Mouse (Mus musculus) heart, embryonic 14.5 days (tissue): ENCODE measurements at regions not wholly inside any gene's neighbourhood (a gene's known extent, or its start where the extent isn't known, plus 50 kb on each side); places are given as distances from the start of the nearest gene placed in this dataset.

Source experiments
- ATAC-seq: fragments of 200-750 bp; cut with Nextera tagmentation; 2 replicates; pipeline ENCODE4 v1.8.0; 2017; ENCODE audit warnings: low read depth, moderate TSS enrichment; ENCODE audit not compliant: insufficient number of reproducible peaks, insufficient read depth, low FRiP score
- H3K27ac ChIP-seq, 2 experiments: fragments of 200-500 bp in 1 of 2; fragments of 300-500 bp in 1 of 2; sonication (generic) in 1 of 2; replicated peaks in 1 of 2; 2 replicates each; pipeline ENCODE4 v1.5.1; 2012 to 2014; ENCODE audit warnings: low read depth in 2 of 2, low read length in 2 of 2, control low read depth in 1 of 2, mild to moderate bottlenecking in 1 of 2, mixed read lengths in 1 of 2; ENCODE audit not compliant: control insufficient read depth in 1 of 2, insufficient read depth in 1 of 2
- H3K27me3 ChIP-seq: fragments of 300-500 bp; sonication (generic); 2 replicates; pipeline ENCODE4 v1.6.1; 2014; ENCODE audit warnings: mild to moderate bottlenecking, low read length, control low read depth; ENCODE audit not compliant: control insufficient read depth, insufficient read depth
- H3K36me3 ChIP-seq: fragments of 300-500 bp; sonication (generic); 2 replicates; pipeline ENCODE4 v1.6.1; 2014; ENCODE audit warnings: mild to moderate bottlenecking, control low read depth, low read length, mixed read lengths; ENCODE audit not compliant: control insufficient read depth, insufficient read depth
- H3K4me1 ChIP-seq, 2 experiments: fragments of 200-500 bp in 1 of 2; fragments of 300-500 bp in 1 of 2; sonication (generic) in 1 of 2; 2 replicates each; pipeline ENCODE4 v1.6.1; 2012 to 2014; ENCODE audit warnings: low read length in 2 of 2, control low read depth in 1 of 2, mixed read lengths in 1 of 2; ENCODE audit not compliant: control insufficient read depth in 2 of 2, insufficient read depth in 2 of 2
- H3K4me2 ChIP-seq: fragments of 300-500 bp; sonication (generic); 2 replicates; pipeline ENCODE4 v1.6.1; 2014; ENCODE audit warnings: mild to moderate bottlenecking, low read length
- H3K4me3 ChIP-seq, 2 experiments: fragments of 200-500 bp in 1 of 2; fragments of 300-500 bp in 1 of 2; sonication (generic) in 1 of 2; 2 replicates each; pipeline ENCODE4 v1.5.1; 2012 to 2014; ENCODE audit warnings: low read length in 2 of 2, mild to moderate bottlenecking in 2 of 2, control low read depth in 1 of 2, low read depth in 1 of 2, moderate library complexity in 1 of 2; ENCODE audit not compliant: control insufficient read depth in 1 of 2, insufficient read depth in 1 of 2
- H3K9ac ChIP-seq: fragments of 300-500 bp; sonication (generic); 2 replicates; pipeline ENCODE4 v1.6.1; 2014; ENCODE audit warnings: mild to moderate bottlenecking, low read length
- H3K9me3 ChIP-seq: fragments of 300-500 bp; sonication (generic); 2 replicates; pipeline ENCODE4 v1.6.1; 2016; ENCODE audit warnings: low read length, control low read depth; ENCODE audit not compliant: control insufficient read depth
- WGBS: fragments of 180-500 bp; shearing (Covaris S2); extraction: QIAGEN DNeasy Blood & Tissue Kit; methylation state at CpG from one replicate; pipeline ENCODE4 v1.1.7; 2014; 5-methylcytosine and 5-hydroxymethylcytosine counted together

GRCm38 (mm10) chr4:35400511-35400910 lies 174.5 kb upstream of the C9orf72 start:
- no peaks in the 10 kb centered on the region for H3K9me3 ChIP-seq
- 77% methylated on average over 6 of the region's 6 CpGs for WGBS
- H3K4me2 ChIP-seq: no peak overlapping the region
- no peak overlapping the region for H3K9ac ChIP-seq
- H3K4me3 ChIP-seq: no peak overlapping the region
- no peak overlapping the region for H3K27ac ChIP-seq
- ATAC-seq: no peak
- no peaks in the 10 kb centered on the region for H3K27me3 ChIP-seq
- H3K36me3 ChIP-seq: no peaks in the 10 kb centered on the region
- H3K4me1 ChIP-seq: no peaks in the 10 kb centered on the region

GRCm38 (mm10) chr4:35395583-35395877 lies 169.6 kb upstream of the C9orf72 start:
- 85% methylated on average over 5 of the region's 5 CpGs for WGBS
- Histone ChIP-seq H3K27ac (no peak overlapping the region), H3K9ac (no peak overlapping the region), H3K4me2 (no peak overlapping the region), H3K27me3 (no peaks in the 10 kb centered on the region), H3K9me3 (no peaks in the 10 kb centered on the region), H3K4me1 (no peaks in the 10 kb centered on the region), H3K4me3 (no peak overlapping the region), H3K36me3 (no peaks in the 10 kb centered on the region)
- ATAC-seq: no peak

GRCm38 (mm10) chr4:35394821-35395582 lies 169.0 kb upstream of the C9orf72 start:
- no peak for ATAC-seq
- 76% methylated on average over 16 of the region's 16 CpGs for WGBS

GRCm38 (mm10) chr4:35375791-35376190 lies 149.8 kb upstream of the C9orf72 start:
- no peaks in the 10 kb centered on the region for H3K9me3 ChIP-seq
- no peak for ATAC-seq
- no peaks in the 10 kb centered on the region for H3K27me3 ChIP-seq
- H3K4me1 ChIP-seq: no peaks in the 10 kb centered on the region
- 57% methylated on average over 4 of the region's 4 CpGs for WGBS
- no peaks in the 10 kb centered on the region for H3K36me3 ChIP-seq
- H3K4me3 ChIP-seq: no peak overlapping the region
- no peak overlapping the region for H3K27ac ChIP-seq
- H3K4me2 ChIP-seq: no peak overlapping the region
- H3K9ac ChIP-seq: no peak overlapping the region

More at GRCm38 (mm10) chr4:35394821-35395582, 169.0 kb upstream of the C9orf72 start:
- H3K27me3 ChIP-seq: no peaks in the 10 kb centered on the region
- no peak overlapping the region for H3K4me3 ChIP-seq
- no peak overlapping the region for H3K9ac ChIP-seq
- no peak overlapping the region for H3K27ac ChIP-seq
- no peak overlapping the region for H3K4me2 ChIP-seq
- H3K4me1 ChIP-seq: no peaks in the 10 kb centered on the region
- H3K9me3 ChIP-seq: no peaks in the 10 kb centered on the region
- H3K36me3 ChIP-seq: no peaks in the 10 kb centered on the region

- Histone ChIP-seq H3K9me3 (no peaks in the 10 kb centered on the region), H3K4me1 (no peaks in the 10 kb centered on the region), H3K27ac (no peak overlapping the region), H3K4me2 (no peak overlapping the region), H3K36me3 (no peaks in the 10 kb centered on the region), H3K4me3 (no peak overlapping the region), H3K9ac (no peak overlapping the region), H3K27me3 (no peaks in the 10 kb centered on the region)
- no peak for ATAC-seq
- 59% methylated on average over 9 of the region's 9 CpGs for WGBS
Measured at GRCm38 (mm10) chr4:35373213-35373860, 147.4 kb upstream of the C9orf72 start.

GRCm38 (mm10) chr4:35372528-35373212 lies 146.7 kb upstream of the C9orf72 start:
- Histone ChIP-seq H3K36me3 (no peaks in the 10 kb centered on the region), H3K9ac (no peak overlapping the region), H3K4me3 (no peak overlapping the region), H3K27ac (no peak overlapping the region), H3K4me2 (no peak overlapping the region), H3K27me3 (no peaks in the 10 kb centered on the region), H3K4me1 (no peaks in the 10 kb centered on the region), H3K9me3 (no peaks in the 10 kb centered on the region)
- no peak for ATAC-seq
- WGBS: 26% methylated on average over 8 of the region's 8 CpGs

GRCm38 (mm10) chr4:35364161-35364560 lies 138.2 kb upstream of the C9orf72 start:
- no peak overlapping the region for H3K27ac ChIP-seq
- no peaks in the 10 kb centered on the region for H3K36me3 ChIP-seq
- WGBS: 74% methylated on average over 7 of the region's 7 CpGs
- H3K9ac ChIP-seq: no peak overlapping the region
- no peaks in the 10 kb centered on the region for H3K27me3 ChIP-seq
- no peaks in the 10 kb centered on the region for H3K4me1 ChIP-seq
- no peak overlapping the region for H3K4me2 ChIP-seq
- H3K9me3 ChIP-seq: no peaks in the 10 kb centered on the region
- ATAC-seq: no peak
- no peak overlapping the region for H3K4me3 ChIP-seq
